Mouse (Mus musculus) bone marrow, adult 2 months (tissue): ENCODE results near the gene AC140267.1.

Experiments
- CTCF ChIP-seq: fragments of 200-500 bp; IDR thresholded peaks from 2 replicates; pipeline ENCODE4 v1.5.1; 2011; ENCODE audit warnings: low read length, control low read depth; ENCODE audit not compliant: control insufficient read depth, insufficient read depth
- POLR2A ChIP-seq: fragments of 200-500 bp; IDR thresholded peaks from 2 replicates; pipeline ENCODE4 v1.6.1; 2011; ENCODE audit warnings: low read depth, mild to moderate bottlenecking, control low read depth, low read length, borderline replicate concordance; ENCODE audit not compliant: control insufficient read depth

DNA sequence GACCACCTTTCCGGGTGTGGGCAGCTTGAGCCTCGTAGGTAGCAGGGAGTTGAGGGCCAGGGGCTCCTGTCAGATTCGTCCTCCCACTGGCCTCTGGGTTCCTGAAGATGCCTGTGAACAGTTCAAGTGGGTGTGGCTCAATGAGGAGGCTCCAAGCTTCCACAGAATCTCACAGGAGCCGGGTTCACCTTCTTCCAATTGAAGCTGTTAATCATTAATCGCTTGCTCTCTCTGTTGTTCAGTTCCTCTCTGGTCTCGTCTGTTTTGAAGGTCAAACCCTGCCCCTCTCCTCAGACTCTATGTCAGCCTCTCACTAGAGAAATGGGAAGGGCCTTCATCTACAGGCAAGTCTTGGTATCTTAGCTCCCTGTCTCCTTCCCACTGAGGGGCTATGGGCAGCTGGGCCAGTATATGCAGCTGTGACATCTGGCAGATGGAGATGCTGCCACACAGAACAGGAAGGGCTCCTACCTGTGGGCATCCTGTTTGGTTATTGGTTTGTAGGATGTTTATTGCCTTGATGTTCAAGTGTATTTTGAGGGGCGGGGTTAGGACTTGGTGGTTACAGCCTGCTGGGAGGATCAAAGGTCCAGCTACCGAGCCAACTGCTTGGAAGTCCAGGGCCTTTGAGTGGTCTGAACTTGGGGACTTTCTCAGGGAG lies 43.9 kb upstream of the AC140267.1 start:
- TF ChIP-seq CTCF (no peak), POLR2A (no peak)
